Mouse (Mus musculus): ENCODE measurements around the gene Gm20716. TPM values are rescaled to one million over a fixed set of nuclear protein-coding genes. Genes with fewer than 3 reads are reported as not detected.
A peak's percentile ranks its signal among the peaks of the same experiment; 100 is the strongest.

Gm20716 gene
- polyA plus RNA-seq, 1 experiment from 2014 or later: 8.3 TPM

- Histone ChIP-seq H3K4me1 (replicated peaks; ENCODE audit: insufficient read depth, low read length) (no peaks in the 10 kb centered on the region), H3K27me3 (ENCODE audit: insufficient read depth, low read length) (no peaks in the 10 kb centered on the region), H3K36me3 (ENCODE audit: insufficient read depth, low read length) (no peaks in the 10 kb centered on the region), H3K27ac (no peak overlapping the region), H3K9me3 (replicated peaks; ENCODE audit: low read length) (no peaks in the 10 kb centered on the region), H3K4me3 (replicated peaks; ENCODE audit: low read depth, low read length) (no peak overlapping the region), H3K4me2 (ENCODE audit: low read length) (no peak overlapping the region), H3K9ac (ENCODE audit: low read depth, low read length) (no peak overlapping the region)
- DNase-seq (ENCODE audit: low spot score): peak; percentile 55
- peak; percentile 65 for TF ChIP-seq CTCF (IDR thresholded peaks at IDR 0.05; ENCODE audit: low read depth)
- ATAC-seq (replicated peaks; ENCODE audit: low FRiP score, low read depth): no peak
- WGBS: 30% methylated on average over 2 of the region's 2 CpGs
Measured at GRCm38 (mm10) chr2:168248856-168249245, 18.7 kb upstream of the Gm20716 start.

DNA sequence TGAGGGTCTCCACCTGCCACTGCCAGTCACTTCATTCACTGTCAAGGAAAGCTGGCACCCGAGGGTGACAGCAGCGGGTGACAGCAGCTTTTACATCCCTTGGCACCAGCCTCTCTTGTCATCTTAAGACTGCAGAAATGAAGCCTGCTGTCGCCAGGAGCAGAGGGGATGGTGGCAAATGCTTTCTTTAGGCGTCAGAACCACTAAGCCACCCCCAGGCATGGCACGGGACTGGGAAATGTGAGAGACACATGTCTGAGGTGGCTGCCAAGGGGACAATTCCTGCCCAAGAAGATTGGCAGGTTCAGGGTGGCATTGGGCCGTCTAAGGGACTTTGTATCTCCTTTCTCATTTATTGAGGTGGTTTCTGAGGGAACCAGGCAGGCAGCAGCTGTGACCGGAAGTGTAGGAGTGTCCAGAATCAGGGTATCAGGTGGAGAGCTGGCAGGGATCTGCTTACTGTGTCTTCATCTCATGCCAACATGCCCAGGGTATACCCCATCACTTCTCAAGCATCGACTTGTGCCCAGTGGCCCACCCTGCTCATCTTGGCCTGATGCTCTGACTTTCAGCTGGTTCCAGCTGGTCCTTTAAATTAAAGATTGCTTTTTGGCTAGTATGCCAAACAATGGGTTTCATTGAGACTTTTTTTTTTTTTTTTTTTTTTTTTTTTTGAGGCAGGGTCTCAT is 18.1 kb upstream of the Gm20716 start:
- Histone ChIP-seq H3K4me2 (ENCODE audit: low read length) (no peak overlapping the region), H3K27ac (no peak overlapping the region), H3K9ac (ENCODE audit: low read depth, low read length) (no peak overlapping the region), H3K4me3 (replicated peaks; ENCODE audit: low read depth, low read length) (no peak overlapping the region), H3K4me1 (replicated peaks; ENCODE audit: insufficient read depth, low read length) (no peaks in the 10 kb centered on the region), H3K27me3 (ENCODE audit: insufficient read depth, low read length) (no peaks in the 10 kb centered on the region), H3K9me3 (replicated peaks; ENCODE audit: low read length) (no peaks in the 10 kb centered on the region), H3K36me3 (ENCODE audit: insufficient read depth, low read length) (no peaks in the 10 kb centered on the region)
- WGBS: 54% methylated on average over 8 of the region's 8 CpGs
- DNase-seq (ENCODE audit: low spot score) (peak; percentile 35), ATAC-seq (replicated peaks; ENCODE audit: low FRiP score, low read depth) (no peak)
- no peak for TF ChIP-seq CTCF (IDR thresholded peaks at IDR 0.05; ENCODE audit: low read depth)

GRCm38 (mm10) chr2:168245571-168245970 is 15.4 kb upstream of the Gm20716 start:
- WGBS: 33% methylated on average over 8 of the region's 8 CpGs
- Histone ChIP-seq H3K36me3 (ENCODE audit: insufficient read depth, low read length) (no peaks in the 10 kb centered on the region), H3K27ac (no peak overlapping the region), H3K4me1 (replicated peaks; ENCODE audit: insufficient read depth, low read length) (no peaks in the 10 kb centered on the region), H3K27me3 (ENCODE audit: insufficient read depth, low read length) (no peaks in the 10 kb centered on the region), H3K9me3 (replicated peaks; ENCODE audit: low read length) (no peaks in the 10 kb centered on the region), H3K4me2 (ENCODE audit: low read length) (no peak overlapping the region), H3K4me3 (replicated peaks; ENCODE audit: low read depth, low read length) (no peak overlapping the region), H3K9ac (ENCODE audit: low read depth, low read length) (no peak overlapping the region)
- DNase-seq (ENCODE audit: low spot score) (no peak), ATAC-seq (replicated peaks; ENCODE audit: low FRiP score, low read depth) (no peak)
- no peak for TF ChIP-seq CTCF (IDR thresholded peaks at IDR 0.05; ENCODE audit: low read depth)

DNA sequence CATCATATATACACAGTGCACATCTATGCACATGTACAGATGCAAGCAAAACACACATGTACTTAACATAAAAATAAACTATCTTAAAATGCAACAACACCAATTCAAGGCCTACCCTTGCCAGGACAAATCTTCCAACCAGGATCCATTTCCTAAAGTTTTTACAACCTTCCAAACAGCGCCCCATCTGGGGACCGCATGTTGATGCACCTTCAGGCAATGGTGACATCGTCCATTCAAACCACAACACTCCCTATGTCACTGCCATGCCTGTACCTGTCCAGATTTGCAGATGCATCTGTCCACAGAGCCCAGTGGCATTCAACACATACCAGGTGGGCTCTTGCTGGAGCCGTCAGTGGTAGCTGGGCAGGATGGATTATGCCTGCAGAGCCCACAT is 13.1 kb upstream of the Gm20716 start:
- 73% methylated on average over 4 of the region's 4 CpGs for WGBS
- Histone ChIP-seq H3K9me3 (replicated peaks; ENCODE audit: low read length) (no peaks in the 10 kb centered on the region), H3K4me1 (replicated peaks; ENCODE audit: insufficient read depth, low read length) (no peaks in the 10 kb centered on the region), H3K36me3 (ENCODE audit: insufficient read depth, low read length) (no peaks in the 10 kb centered on the region), H3K4me3 (replicated peaks; ENCODE audit: low read depth, low read length) (no peak overlapping the region), H3K27me3 (ENCODE audit: insufficient read depth, low read length) (no peaks in the 10 kb centered on the region), H3K27ac (no peak overlapping the region), H3K4me2 (ENCODE audit: low read length) (no peak overlapping the region), H3K9ac (ENCODE audit: low read depth, low read length) (no peak overlapping the region)
- ATAC-seq (replicated peaks; ENCODE audit: low FRiP score, low read depth) (no peak), DNase-seq (ENCODE audit: low spot score) (no peak)
- no peak for TF ChIP-seq CTCF (IDR thresholded peaks at IDR 0.05; ENCODE audit: low read depth)

DNA sequence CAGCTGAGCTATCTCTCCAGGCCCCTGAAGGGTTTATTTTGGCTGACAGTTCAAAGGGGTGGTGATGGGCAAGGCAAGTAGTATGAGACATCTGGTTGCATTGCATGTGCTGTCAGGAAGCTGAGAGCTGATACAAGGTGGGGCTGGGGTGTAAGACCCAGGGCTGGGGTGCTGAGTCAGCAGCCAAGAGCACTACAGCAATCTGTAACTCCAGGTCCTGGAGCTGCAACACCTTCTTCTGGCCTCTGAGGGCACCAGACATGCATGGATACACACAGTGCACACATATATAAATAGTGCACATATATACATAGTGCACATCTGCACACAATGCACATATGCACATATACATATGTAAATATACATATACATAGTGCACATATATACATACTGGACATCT is 12.7 kb upstream of the Gm20716 start:
- no peaks in the 10 kb centered on the region for H3K9me3 ChIP-seq (replicated peaks; ENCODE audit: low read length)
- no peaks in the 10 kb centered on the region for H3K27me3 ChIP-seq (ENCODE audit: insufficient read depth, low read length)
- no peak for TF ChIP-seq CTCF (IDR thresholded peaks at IDR 0.05; ENCODE audit: low read depth)
- H3K4me3 ChIP-seq (replicated peaks; ENCODE audit: low read depth, low read length): no peak overlapping the region
- no peaks in the 10 kb centered on the region for H3K36me3 ChIP-seq (ENCODE audit: insufficient read depth, low read length)
- no peak for DNase-seq (ENCODE audit: low spot score)
- no peak overlapping the region for H3K27ac ChIP-seq
- no peak overlapping the region for H3K9ac ChIP-seq (ENCODE audit: low read depth, low read length)
- peak; percentile 34; the same call in 1 of the 2 replicates for ATAC-seq (replicated peaks; ENCODE audit: low FRiP score, low read depth)
- H3K4me1 ChIP-seq (replicated peaks; ENCODE audit: insufficient read depth, low read length): no peaks in the 10 kb centered on the region
- H3K4me2 ChIP-seq (ENCODE audit: low read length): no peak overlapping the region

- WGBS: 86% methylated on average over 4 of the region's 4 CpGs
- no peak overlapping the region for H3K4me2 ChIP-seq (ENCODE audit: low read length)
- no peak for TF ChIP-seq CTCF (IDR thresholded peaks at IDR 0.05; ENCODE audit: low read depth)
- ATAC-seq (replicated peaks; ENCODE audit: low FRiP score, low read depth) (no peak), DNase-seq (ENCODE audit: low spot score) (no peak)
- 0 out of 2 replicates have a peak, but pooled peaks cover 2% of the 10 kb centered on the region for H3K36me3 ChIP-seq (ENCODE audit: insufficient read depth, low read length)
- H3K9ac ChIP-seq (ENCODE audit: low read depth, low read length): no peak overlapping the region
- H3K27me3 ChIP-seq (ENCODE audit: insufficient read depth, low read length): no peaks in the 10 kb centered on the region
- H3K27ac ChIP-seq: no peak overlapping the region
- H3K9me3 ChIP-seq (replicated peaks; ENCODE audit: low read length): no peaks in the 10 kb centered on the region
- no peaks in the 10 kb centered on the region for H3K4me1 ChIP-seq (replicated peaks; ENCODE audit: insufficient read depth, low read length)
- no peak overlapping the region for H3K4me3 ChIP-seq (replicated peaks; ENCODE audit: low read depth, low read length)
Measured at GRCm38 (mm10) chr2:168238335-168238734, 8.2 kb upstream of the Gm20716 start.

GRCm38 (mm10) chr2:168233286-168233685 is 3.1 kb upstream of the Gm20716 start:
- no peak overlapping the region for H3K27ac ChIP-seq
- H3K4me3 ChIP-seq (replicated peaks; ENCODE audit: low read depth, low read length): no peak overlapping the region
- H3K9ac ChIP-seq (ENCODE audit: low read depth, low read length): no peak overlapping the region
- WGBS: 85% methylated on average over 5 of the region's 5 CpGs
- H3K36me3 ChIP-seq (ENCODE audit: insufficient read depth, low read length): 0 out of 2 replicates have a peak, but pooled peaks cover 4% of the 10 kb centered on the region
- ATAC-seq (replicated peaks; ENCODE audit: low FRiP score, low read depth) (no peak), DNase-seq (ENCODE audit: low spot score) (no peak)
- H3K9me3 ChIP-seq (replicated peaks; ENCODE audit: low read length): no peaks in the 10 kb centered on the region
- no peak overlapping the region for H3K4me2 ChIP-seq (ENCODE audit: low read length)
- no peaks in the 10 kb centered on the region for H3K27me3 ChIP-seq (ENCODE audit: insufficient read depth, low read length)
- no peak for TF ChIP-seq CTCF (IDR thresholded peaks at IDR 0.05; ENCODE audit: low read depth)
- H3K4me1 ChIP-seq (replicated peaks; ENCODE audit: insufficient read depth, low read length): peaks cover 19% of the 10 kb centered on the region

Data from kidney, postnatal 0 days (tissue).